Mouse (Mus musculus): ENCODE data around the gene Haus8. TPM values are rescaled to one million over a fixed set of nuclear protein-coding genes. Genes with fewer than 3 reads are reported as not detected.
"Not testable (repeated sequence)": the region's sequence is repeated elsewhere in the genome, so short reads cannot be mapped to it uniquely, and the experiment has no call there.

Haus8 gene
- polyA plus RNA-seq, 1 experiment from 2014 or later: 144 TPM

DNA sequence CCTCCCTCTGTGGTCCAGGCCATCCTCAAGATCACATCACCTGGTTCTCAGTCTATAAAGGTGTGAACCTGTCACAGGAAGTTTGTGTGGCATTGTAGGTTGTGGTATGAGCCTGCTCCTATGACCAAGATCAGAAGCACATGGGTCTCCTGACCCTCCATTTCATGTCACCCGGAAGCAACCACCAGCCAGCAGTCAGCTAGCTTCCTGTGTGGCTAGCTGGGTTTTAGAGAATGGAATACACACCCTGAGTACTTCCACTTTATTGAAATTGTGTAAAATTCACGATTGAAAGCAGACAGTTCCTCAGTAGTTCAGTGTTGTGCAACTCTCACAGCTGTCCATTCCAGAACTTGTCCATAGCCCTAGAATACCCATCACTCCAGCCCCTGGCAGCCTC is 13.5 kb upstream of the Haus8 start:
- ATAC-seq (ENCODE audit: insufficient number of reproducible peaks, insufficient read depth, low FRiP score, low read depth); H3K4me3 ChIP-seq (ENCODE audit: control insufficient read depth in 1 of 2, insufficient read depth in 1 of 2, low read depth in 1 of 2, low read length in 2 of 2); H3K4me2 ChIP-seq (ENCODE audit: low read length); H3K27ac ChIP-seq (replicated peaks in 1 of 2; ENCODE audit: control insufficient read depth in 1 of 2, insufficient read depth in 1 of 2, low read depth in 2 of 2, low read length in 2 of 2); H3K9ac ChIP-seq (ENCODE audit: low read length); H3K9me3 ChIP-seq (ENCODE audit: control insufficient read depth, low read length); H3K27me3 ChIP-seq (ENCODE audit: control insufficient read depth, insufficient read depth, low read length): not testable (repeated sequence)
- Histone ChIP-seq H3K4me1 (ENCODE audit: control insufficient read depth in 2 of 2, insufficient read depth in 2 of 2, low read length in 2 of 2) (peaks cover 35 to 50% of the 10 kb centered on the region in 2 experiments), H3K36me3 (ENCODE audit: control insufficient read depth, insufficient read depth, low read length) (peaks cover 19% of the 10 kb centered on the region)
- 57% methylated on average over 2 of the region's 2 CpGs for WGBS

DNA sequence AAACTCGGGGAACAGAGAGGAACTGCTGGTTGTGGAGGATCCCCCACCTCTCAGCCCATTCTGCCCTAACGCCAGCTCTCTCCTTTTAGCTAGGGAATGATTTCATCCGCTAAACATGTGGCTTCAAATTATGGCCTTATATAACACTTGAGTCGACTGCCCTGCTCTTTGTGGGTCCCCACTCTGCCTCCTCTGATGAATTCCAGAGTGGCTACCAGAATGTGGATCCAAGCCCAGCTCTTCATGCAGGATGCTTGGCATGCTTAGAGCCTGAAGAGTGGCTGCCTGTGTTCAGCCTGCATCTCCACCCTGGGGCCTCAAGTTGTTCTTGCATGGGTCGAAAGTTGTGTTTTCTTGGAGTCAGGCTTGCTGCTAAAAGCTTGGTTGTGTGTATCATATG is 9.9 kb upstream of the Haus8 start:
- WGBS: 25% methylated on average over 5 of the region's 5 CpGs
- no peak overlapping the region for H3K4me3 ChIP-seq (ENCODE audit: control insufficient read depth in 1 of 2, insufficient read depth in 1 of 2, low read depth in 1 of 2, low read length in 2 of 2)
- H3K9ac ChIP-seq (ENCODE audit: low read length): peak overlapping the region; percentile 62
- peak; percentile 55 for ATAC-seq (ENCODE audit: insufficient number of reproducible peaks, insufficient read depth, low FRiP score, low read depth)
- peaks cover 35 to 50% of the 10 kb centered on the region in 2 experiments for H3K4me1 ChIP-seq (ENCODE audit: control insufficient read depth in 2 of 2, insufficient read depth in 2 of 2, low read length in 2 of 2)
- H3K9me3 ChIP-seq (ENCODE audit: control insufficient read depth, low read length): no peaks in the 10 kb centered on the region
- peak overlapping the region; percentile 96 to 98 for H3K27ac ChIP-seq (replicated peaks in 1 of 2; ENCODE audit: control insufficient read depth in 1 of 2, insufficient read depth in 1 of 2, low read depth in 2 of 2, low read length in 2 of 2)
- peak overlapping the region; percentile 46 for H3K4me2 ChIP-seq (ENCODE audit: low read length)
- no peaks in the 10 kb centered on the region for H3K27me3 ChIP-seq (ENCODE audit: control insufficient read depth, insufficient read depth, low read length)
- H3K36me3 ChIP-seq (ENCODE audit: control insufficient read depth, insufficient read depth, low read length): no peaks in the 10 kb centered on the region

DNA sequence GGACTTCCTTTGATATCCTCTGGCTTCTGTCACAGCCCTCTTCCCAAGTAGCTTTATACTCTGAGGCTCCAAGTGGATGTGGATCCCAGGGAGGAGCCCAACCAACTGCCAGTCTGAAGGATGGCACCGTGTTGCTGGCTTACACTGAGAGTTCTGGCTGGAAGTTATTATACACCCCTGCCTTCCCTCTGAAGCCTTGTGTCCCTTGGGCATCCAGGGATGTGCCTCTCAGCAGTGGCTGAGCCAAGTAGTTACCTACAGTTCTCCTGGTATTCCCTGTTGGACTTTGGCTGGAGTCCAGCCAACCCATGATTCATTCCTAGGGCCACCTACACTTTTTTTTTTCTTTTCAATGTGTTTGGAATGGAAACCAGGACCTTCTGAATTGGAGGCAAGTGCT is 9.0 kb upstream of the Haus8 start:
- H3K9me3 ChIP-seq (ENCODE audit: control insufficient read depth, low read length); ATAC-seq (ENCODE audit: insufficient number of reproducible peaks, insufficient read depth, low FRiP score, low read depth); H3K4me3 ChIP-seq (ENCODE audit: control insufficient read depth in 1 of 2, insufficient read depth in 1 of 2, low read depth in 1 of 2, low read length in 2 of 2); H3K36me3 ChIP-seq (ENCODE audit: control insufficient read depth, insufficient read depth, low read length); H3K27me3 ChIP-seq (ENCODE audit: control insufficient read depth, insufficient read depth, low read length): not testable (repeated sequence)
- Histone ChIP-seq H3K4me1 (ENCODE audit: control insufficient read depth in 2 of 2, insufficient read depth in 2 of 2, low read length in 2 of 2) (peaks cover 35 to 50% of the 10 kb centered on the region in 2 experiments), H3K4me2 (ENCODE audit: low read length) (0 out of 2 replicates have a peak overlapping the region, but pooled peaks have one; percentile 46), H3K9ac (ENCODE audit: low read length) (peak overlapping the region; percentile 21; the same call in 1 of the 2 replicates), H3K27ac (replicated peaks in 1 of 2; ENCODE audit: control insufficient read depth in 1 of 2, insufficient read depth in 1 of 2, low read depth in 2 of 2, low read length in 2 of 2) (peak overlapping the region; percentile 96 to 98)
- 52% methylated on average over 1 of the region's 1 CpGs for WGBS

DNA sequence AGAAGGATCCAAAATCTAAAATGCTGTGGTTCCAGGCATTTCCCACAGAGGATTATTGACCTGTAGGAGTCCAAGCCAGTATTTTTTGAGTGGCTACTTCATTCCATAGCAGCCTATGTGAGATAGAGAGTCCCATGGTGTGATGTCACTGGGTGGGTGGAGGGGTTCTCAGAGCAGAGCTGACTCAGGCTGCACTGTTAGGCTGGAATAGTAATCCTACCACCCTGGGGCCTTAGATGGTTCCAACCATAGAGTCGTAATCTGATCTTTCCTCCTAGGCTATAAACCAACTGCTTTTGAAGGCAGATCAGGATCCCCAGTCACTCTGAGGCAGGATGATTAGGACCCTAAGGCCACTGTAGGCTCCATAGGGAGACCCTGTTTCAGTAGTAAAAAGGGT is 6.7 kb upstream of the Haus8 start:
- Histone ChIP-seq H3K36me3 (ENCODE audit: control insufficient read depth, insufficient read depth, low read length) (peaks cover 16% of the 10 kb centered on the region), H3K4me1 (ENCODE audit: control insufficient read depth in 2 of 2, insufficient read depth in 2 of 2, low read length in 2 of 2) (peaks cover 33 to 43% of the 10 kb centered on the region in 2 experiments), H3K27ac (replicated peaks in 1 of 2; ENCODE audit: control insufficient read depth in 1 of 2, insufficient read depth in 1 of 2, low read depth in 2 of 2, low read length in 2 of 2) (peak overlapping the region in 1 of 2 experiments; percentile 8; a peak in 1 of 4 replicates)
- not testable (repeated sequence) for H3K9ac ChIP-seq (ENCODE audit: low read length); H3K9me3 ChIP-seq (ENCODE audit: control insufficient read depth, low read length); H3K4me2 ChIP-seq (ENCODE audit: low read length); H3K27me3 ChIP-seq (ENCODE audit: control insufficient read depth, insufficient read depth, low read length); ATAC-seq (ENCODE audit: insufficient number of reproducible peaks, insufficient read depth, low FRiP score, low read depth); H3K4me3 ChIP-seq (ENCODE audit: control insufficient read depth in 1 of 2, insufficient read depth in 1 of 2, low read depth in 1 of 2, low read length in 2 of 2)
- WGBS: 83% methylated on average over 1 of the region's 1 CpGs

DNA sequence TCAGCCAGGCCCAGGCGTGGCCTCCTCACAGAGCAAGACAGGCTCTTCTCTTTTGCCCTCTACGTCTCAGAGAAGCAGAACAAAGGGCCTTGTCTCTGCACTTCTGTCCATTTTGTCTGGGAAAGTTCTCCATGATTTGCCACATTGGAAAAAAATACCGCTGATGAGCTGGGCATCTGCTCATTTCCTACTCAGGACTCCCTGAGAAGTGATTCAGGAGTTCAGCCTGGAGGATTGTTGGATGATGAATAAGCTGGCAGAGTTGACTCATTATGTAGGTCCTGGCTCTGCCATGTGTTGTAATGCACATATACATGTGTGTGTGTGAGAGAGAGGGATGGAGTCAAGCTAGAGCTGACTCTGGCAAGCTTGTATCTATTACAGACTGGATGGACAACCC is 3.4 kb upstream of the Haus8 start:
- Histone ChIP-seq H3K27me3 (ENCODE audit: control insufficient read depth, insufficient read depth, low read length) (no peaks in the 10 kb centered on the region), H3K4me1 (ENCODE audit: control insufficient read depth in 2 of 2, insufficient read depth in 2 of 2, low read length in 2 of 2) (peaks cover 19 to 26% of the 10 kb centered on the region in 2 experiments), H3K4me2 (ENCODE audit: low read length) (no peak overlapping the region), H3K9me3 (ENCODE audit: control insufficient read depth, low read length) (no peaks in the 10 kb centered on the region), H3K9ac (ENCODE audit: low read length) (no peak overlapping the region), H3K4me3 (ENCODE audit: control insufficient read depth in 1 of 2, insufficient read depth in 1 of 2, low read depth in 1 of 2, low read length in 2 of 2) (no peak overlapping the region), H3K27ac (replicated peaks in 1 of 2; ENCODE audit: control insufficient read depth in 1 of 2, insufficient read depth in 1 of 2, low read depth in 2 of 2, low read length in 2 of 2) (no peak overlapping the region), H3K36me3 (ENCODE audit: control insufficient read depth, insufficient read depth, low read length) (peaks cover 20% of the 10 kb centered on the region)
- WGBS: 88% methylated on average over 3 of the region's 3 CpGs
- no peak for ATAC-seq (ENCODE audit: insufficient number of reproducible peaks, insufficient read depth, low FRiP score, low read depth)

DNA sequence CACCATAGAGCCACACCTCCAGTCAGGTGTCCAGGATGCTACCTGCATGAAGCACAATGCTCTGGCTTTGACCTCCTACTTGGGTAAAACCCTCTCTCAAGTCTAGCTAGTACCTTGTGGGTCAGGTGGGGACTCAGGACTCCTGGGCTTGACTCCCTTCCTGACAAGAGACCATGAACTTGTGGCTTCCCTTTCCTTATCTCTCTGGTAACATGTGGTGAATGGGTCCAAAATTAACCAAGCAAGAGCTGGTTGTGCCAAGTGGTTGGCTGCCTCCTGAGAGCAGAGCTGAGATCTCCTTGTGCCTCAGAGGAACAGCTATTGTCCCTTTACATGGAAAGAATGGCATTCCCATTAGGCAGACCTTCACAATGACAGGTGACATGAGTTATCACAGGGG is 1.7 kb upstream of the Haus8 start:
- no peak overlapping the region for H3K4me3 ChIP-seq (ENCODE audit: control insufficient read depth in 1 of 2, insufficient read depth in 1 of 2, low read depth in 1 of 2, low read length in 2 of 2)
- no peaks in the 10 kb centered on the region for H3K27me3 ChIP-seq (ENCODE audit: control insufficient read depth, insufficient read depth, low read length)
- H3K36me3 ChIP-seq (ENCODE audit: control insufficient read depth, insufficient read depth, low read length): peaks cover 26% of the 10 kb centered on the region
- no peaks in the 10 kb centered on the region for H3K9me3 ChIP-seq (ENCODE audit: control insufficient read depth, low read length)
- ATAC-seq (ENCODE audit: insufficient number of reproducible peaks, insufficient read depth, low FRiP score, low read depth): no peak
- H3K27ac ChIP-seq (replicated peaks in 1 of 2; ENCODE audit: control insufficient read depth in 1 of 2, insufficient read depth in 1 of 2, low read depth in 2 of 2, low read length in 2 of 2): no peak overlapping the region
- H3K9ac ChIP-seq (ENCODE audit: low read length): peak overlapping the region; percentile 78; the same call in 1 of the 2 replicates
- H3K4me1 ChIP-seq (ENCODE audit: control insufficient read depth in 2 of 2, insufficient read depth in 2 of 2, low read length in 2 of 2): peaks cover 13 to 24% of the 10 kb centered on the region in 2 experiments
- no peak overlapping the region for H3K4me2 ChIP-seq (ENCODE audit: low read length)

DNA sequence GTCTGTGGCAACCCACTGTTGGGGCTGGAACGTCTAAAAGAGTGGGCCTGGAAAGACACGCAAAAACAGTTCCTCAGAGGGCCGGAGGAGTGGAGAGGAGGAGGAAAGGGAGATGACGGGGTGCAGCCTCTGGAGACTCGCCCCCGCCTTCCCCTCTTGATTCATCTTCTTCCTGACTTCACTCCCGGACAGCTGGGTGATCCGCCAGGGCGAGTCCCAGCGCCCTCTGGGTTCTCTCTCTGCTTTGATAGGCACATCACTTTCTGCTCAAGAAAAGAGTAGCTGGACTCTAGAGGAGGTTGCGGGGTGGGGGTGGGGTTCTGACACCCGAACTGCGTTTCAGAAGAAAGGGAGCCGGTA is 397 bp upstream of the Haus8 start:
- ATAC-seq (ENCODE audit: insufficient number of reproducible peaks, insufficient read depth, low FRiP score, low read depth): peak; percentile 1; the same call in 1 of the 2 replicates
- Histone ChIP-seq H3K4me1 (ENCODE audit: control insufficient read depth in 2 of 2, insufficient read depth in 2 of 2, low read length in 2 of 2) (peaks cover 16 to 26% of the 10 kb centered on the region in 2 experiments), H3K27me3 (ENCODE audit: control insufficient read depth, insufficient read depth, low read length) (no peaks in the 10 kb centered on the region), H3K4me3 (ENCODE audit: control insufficient read depth in 1 of 2, insufficient read depth in 1 of 2, low read depth in 1 of 2, low read length in 2 of 2) (peak overlapping the region; percentile 72 to 87), H3K9me3 (ENCODE audit: control insufficient read depth, low read length) (no peaks in the 10 kb centered on the region), H3K27ac (replicated peaks in 1 of 2; ENCODE audit: control insufficient read depth in 1 of 2, insufficient read depth in 1 of 2, low read depth in 2 of 2, low read length in 2 of 2) (peak overlapping the region; percentile 88), H3K9ac (ENCODE audit: low read length) (peak overlapping the region; percentile 78), H3K4me2 (ENCODE audit: low read length) (peak overlapping the region; percentile 81), H3K36me3 (ENCODE audit: control insufficient read depth, insufficient read depth, low read length) (peaks cover 26% of the 10 kb centered on the region)
- 0% methylated on average over 14 of the region's 14 CpGs for WGBS

DNA sequence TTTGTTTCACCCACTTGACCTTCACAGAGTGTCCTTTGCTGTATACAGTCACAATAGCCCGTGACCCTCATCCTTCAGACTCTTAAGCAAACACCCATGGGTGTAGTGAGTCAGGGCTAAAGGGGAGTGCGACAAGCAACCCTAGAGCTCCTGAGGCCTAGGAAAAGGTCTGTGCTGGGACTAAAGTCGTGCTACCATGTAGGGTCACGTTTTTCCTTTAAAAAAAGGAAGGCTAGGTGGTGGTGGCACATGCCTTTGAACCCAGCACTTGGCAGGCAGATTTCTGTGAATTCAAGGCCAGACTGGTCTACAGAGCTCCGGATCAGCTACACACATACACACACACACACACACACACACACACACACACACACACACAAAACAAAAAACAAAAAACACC is 1.1 kb downstream of the Haus8 start:
- Histone ChIP-seq H3K27ac (replicated peaks in 1 of 2; ENCODE audit: control insufficient read depth in 1 of 2, insufficient read depth in 1 of 2, low read depth in 2 of 2, low read length in 2 of 2) (peak overlapping the region; percentile 60 to 91), H3K27me3 (ENCODE audit: control insufficient read depth, insufficient read depth, low read length) (no peaks in the 10 kb centered on the region), H3K9me3 (ENCODE audit: control insufficient read depth, low read length) (no peaks in the 10 kb centered on the region), H3K4me3 (ENCODE audit: control insufficient read depth in 1 of 2, insufficient read depth in 1 of 2, low read depth in 1 of 2, low read length in 2 of 2) (peak overlapping the region; percentile 72 to 87), H3K36me3 (ENCODE audit: control insufficient read depth, insufficient read depth, low read length) (peaks cover 25% of the 10 kb centered on the region; the same call in 1 of the 2 replicates), H3K9ac (ENCODE audit: low read length) (peak overlapping the region; percentile 90), H3K4me2 (ENCODE audit: low read length) (peak overlapping the region; percentile 76), H3K4me1 (ENCODE audit: control insufficient read depth in 2 of 2, insufficient read depth in 2 of 2, low read length in 2 of 2) (peaks cover 16 to 26% of the 10 kb centered on the region in 2 experiments)
- no peak for ATAC-seq (ENCODE audit: insufficient number of reproducible peaks, insufficient read depth, low FRiP score, low read depth)
- whole genome bisulfite sequencing: 13% methylated on average over 5 of the region's 5 CpGs

Data from heart, embryonic 14.5 days (tissue).